Mouse (Mus musculus) limb, embryonic 14.5 days (tissue): ENCODE measurements around the gene Gm45062. TPM values are rescaled to one million over a fixed set of nuclear protein-coding genes. Genes with fewer than 3 reads are reported as not detected.

Experiments
- ATAC-seq: fragments of 200-750 bp; cut with Nextera tagmentation; 2 replicates; pipeline ENCODE4 v1.8.0; 2017; ENCODE audit warnings: low read depth, moderate number of reproducible peaks, moderate TSS enrichment; ENCODE audit not compliant: low FRiP score
- DNase-seq: peaks from one replicate; pipeline ENCODE4 v3.0.0-alpha.2; 2015; ENCODE audit warnings: low spot score
- H3K27ac ChIP-seq: fragments of 300-500 bp; sonication (generic); replicated peaks from 2 replicates; pipeline ENCODE4 v1.5.1; 2014; ENCODE audit warnings: low read depth, mild to moderate bottlenecking, low read length, moderate library complexity, mixed read lengths
- H3K27me3 ChIP-seq: fragments of 300-500 bp; sonication (generic); 2 replicates; pipeline ENCODE4 v1.6.1; 2014; ENCODE audit warnings: low read length, mixed read lengths; ENCODE audit not compliant: control insufficient read depth, insufficient read depth
- H3K36me3 ChIP-seq: fragments of 300-500 bp; sonication (generic); 2 replicates; pipeline ENCODE4 v1.6.1; 2014; ENCODE audit warnings: mild to moderate bottlenecking, low read length, moderate library complexity, mixed read lengths; ENCODE audit not compliant: control insufficient read depth, insufficient read depth
- H3K4me1 ChIP-seq: fragments of 300-500 bp; sonication (generic); 2 replicates; pipeline ENCODE4 v1.6.1; 2014; ENCODE audit warnings: antibody characterized with exemption, low read length, mixed read lengths; ENCODE audit not compliant: control insufficient read depth, insufficient read depth
- H3K4me2 ChIP-seq: fragments of 300-500 bp; sonication (generic); replicated peaks from 2 replicates; pipeline ENCODE4 v1.6.1; 2014; ENCODE audit warnings: low read depth, mild to moderate bottlenecking, low read length, moderate library complexity; ENCODE audit not compliant: severe bottlenecking
- H3K4me3 ChIP-seq: fragments of 300-500 bp; sonication (generic); replicated peaks from 2 replicates; pipeline ENCODE4 v1.5.1; 2014; ENCODE audit warnings: low read length
- H3K9ac ChIP-seq: fragments of 300-500 bp; sonication (generic); 2 replicates; pipeline ENCODE4 v1.6.1; 2014; ENCODE audit warnings: mild to moderate bottlenecking, low read depth, low read length, moderate library complexity; ENCODE audit not compliant: severe bottlenecking
- H3K9me3 ChIP-seq: fragments of 300-500 bp; sonication (generic); 2 replicates; pipeline ENCODE4 v1.6.1; 2016; ENCODE audit warnings: low read length; ENCODE audit not compliant: control insufficient read depth
- POLR2A ChIP-seq: fragments of 200-500 bp; IDR thresholded peaks from 2 replicates; pipeline ENCODE4 v1.8.0; 2012; ENCODE audit warnings: inconsistent platforms, mild to moderate bottlenecking, moderate library complexity, borderline replicate concordance; ENCODE audit not compliant: insufficient read depth, insufficient read length; ENCODE audit errors: extremely low read depth
- WGBS: fragments of 180-500 bp; shearing (Covaris S2); extraction: QIAGEN DNeasy Blood & Tissue Kit; methylation state at CpG from one replicate; pipeline ENCODE4 v1.1.7; 2014; 5-methylcytosine and 5-hydroxymethylcytosine counted together
- polyA plus RNA-seq, 2 experiments: library from polyadenylated mRNA; depleted of rRNA in 1 of 2; stranded (reverse) in 1 of 2; unstranded in 1 of 2; fragments of >200 nt; fragmentation: Nextera tagmentation in 1 of 2; extraction: Ambion mirVana in 1 of 2; gene quantifications; 2 replicates each; pipeline versions ENCODE4 v1.2.1 to v1.2.3; 2012 to 2014

Gm45062 gene
- polyA plus RNA-seq, 2 experiments, result 8.7 to 14.7 TPM

DNA sequence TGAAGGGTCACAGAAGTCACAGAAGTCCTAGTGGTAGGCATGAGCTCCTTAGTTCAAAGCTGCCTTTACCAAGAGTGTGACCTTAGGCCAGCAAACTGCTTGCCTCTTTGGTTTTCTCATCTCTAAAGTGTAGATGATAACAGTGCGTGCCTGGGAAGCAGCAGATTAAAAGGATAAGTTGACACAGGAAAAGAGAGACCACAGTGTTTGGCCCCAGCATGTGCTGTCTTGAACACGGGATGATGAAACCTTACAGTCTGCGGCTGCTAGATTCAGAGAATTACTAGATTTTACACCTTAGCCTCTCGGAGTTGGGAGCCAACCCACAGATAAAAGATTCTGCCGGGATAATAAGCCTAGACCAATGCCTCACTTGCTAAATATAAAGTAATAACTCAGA lies 381.6 kb downstream of the Gm45062 start:
- Histone ChIP-seq H3K27ac (no peak overlapping the region), H3K27me3 (no peaks in the 10 kb centered on the region), H3K4me1 (0 out of 2 replicates have a peak, but pooled peaks cover 4% of the 10 kb centered on the region), H3K4me2 (no peak overlapping the region), H3K36me3 (no peaks in the 10 kb centered on the region), H3K9me3 (no peaks in the 10 kb centered on the region), H3K9ac (no peak overlapping the region), H3K4me3 (no peak overlapping the region)
- DNase-seq (no peak), ATAC-seq (no peak)
- no peak for TF ChIP-seq POLR2A
- 90% methylated on average over 5 of the region's 5 CpGs for WGBS

DNA sequence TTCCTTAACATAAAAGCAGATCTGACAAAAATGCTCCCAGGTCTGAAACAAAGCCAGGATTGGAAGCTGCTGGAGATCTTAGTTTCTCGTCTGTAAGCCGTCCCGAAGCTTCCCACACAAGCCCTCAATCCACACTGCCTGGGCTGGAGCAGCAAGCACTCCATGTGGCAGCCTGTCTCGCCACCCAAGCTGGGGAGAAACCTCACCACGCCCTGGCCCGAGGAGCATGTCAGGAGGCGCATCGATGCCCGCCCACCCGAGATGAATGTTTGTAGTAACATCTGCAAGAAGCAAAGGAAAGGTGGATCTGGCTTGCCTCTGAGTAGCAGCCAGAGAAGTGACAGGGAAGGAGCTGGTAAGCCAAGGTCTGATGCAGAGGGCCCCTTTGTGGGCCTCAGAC lies 385.5 kb downstream of the Gm45062 start:
- Histone ChIP-seq H3K9ac (no peak overlapping the region), H3K4me2 (no peak overlapping the region), H3K27ac (peak overlapping the region; percentile 53), H3K9me3 (no peaks in the 10 kb centered on the region), H3K36me3 (no peaks in the 10 kb centered on the region), H3K27me3 (no peaks in the 10 kb centered on the region), H3K4me3 (no peak overlapping the region), H3K4me1 (0 out of 2 replicates have a peak, but pooled peaks cover 4% of the 10 kb centered on the region)
- TF ChIP-seq POLR2A, result no peak
- ATAC-seq (no peak), DNase-seq (no peak)
- WGBS, result 61% methylated on average over 10 of the region's 10 CpGs

DNA sequence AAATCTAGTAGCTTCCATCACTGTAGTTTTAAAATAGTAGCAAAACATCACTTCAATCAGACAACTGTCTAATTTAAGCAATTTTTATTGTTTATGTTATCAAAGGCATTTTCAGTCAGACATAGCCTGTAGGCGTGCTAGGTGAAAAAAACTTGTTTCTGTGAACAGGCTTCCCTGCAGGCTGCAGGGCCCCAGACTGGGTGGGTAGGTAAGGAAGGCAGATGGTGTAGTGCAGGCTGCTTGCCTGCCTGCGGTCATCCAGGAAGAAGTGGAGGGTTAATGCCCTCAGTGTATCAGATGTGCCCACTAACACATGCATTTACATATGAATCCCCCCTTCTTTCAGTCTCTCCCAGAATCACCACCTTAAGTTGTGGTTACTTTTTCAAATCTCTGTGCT lies 386.5 kb downstream of the Gm45062 start:
- ATAC-seq, result no peak
- Histone ChIP-seq H3K4me3 (no peak overlapping the region), H3K4me2 (no peak overlapping the region), H3K9ac (no peak overlapping the region), H3K36me3 (no peaks in the 10 kb centered on the region), H3K9me3 (no peaks in the 10 kb centered on the region), H3K27me3 (no peaks in the 10 kb centered on the region), H3K27ac (no peak overlapping the region), H3K4me1 (0 out of 2 replicates have a peak, but pooled peaks cover 4% of the 10 kb centered on the region)
- TF ChIP-seq POLR2A, result no peak
- DNase-seq, result no peak
- 44% methylated on average over 2 of the region's 2 CpGs for WGBS

Other genes with a start within 250 kb of the Gm45062 start
- 0.49 and 0.50 TPM in 2 replicates for gene Col28a1, start 66.8 kb upstream of the Gm45062 start, polyA plus RNA-seq (2012; rRNA removed)
- 0.28 and 0.30 TPM in 2 replicates for gene Col28a1, start 66.8 kb upstream of the Gm45062 start, polyA plus RNA-seq (2014; fragmentation: Nextera tagmentation; extraction: Ambion mirVana)
- 11.6 and 14.4 TPM in 2 replicates for gene Mios, start 50.2 kb upstream of the Gm45062 start, polyA plus RNA-seq (2012; rRNA removed)
- 26.0 and 26.1 TPM in 2 replicates for gene Mios, start 50.2 kb upstream of the Gm45062 start, polyA plus RNA-seq (2014; fragmentation: Nextera tagmentation; extraction: Ambion mirVana)
- gene Rpa3, start 277 bp upstream of the Gm45062 start, polyA plus RNA-seq (2012; rRNA removed), result 47.1 and 79.3 TPM in 2 replicates
- gene Rpa3, start 277 bp upstream of the Gm45062 start, polyA plus RNA-seq (2014; fragmentation: Nextera tagmentation; extraction: Ambion mirVana), result 131 and 136 TPM in 2 replicates
- 10.7 and 10.9 TPM in 2 replicates for gene Umad1, start 162 bp upstream of the Gm45062 start, polyA plus RNA-seq (2012; rRNA removed)
- gene Umad1, start 162 bp upstream of the Gm45062 start, polyA plus RNA-seq (2014; fragmentation: Nextera tagmentation; extraction: Ambion mirVana), result 16.3 and 16.6 TPM in 2 replicates